ENCODE assay signal across 7 mouse cellular contexts in genomic region chr19:56723331-56724125, GRCm38 (mm10). TPM values are rescaled to one million over a fixed set of nuclear protein-coding genes. Genes with fewer than 3 reads are reported as not detected.
DNase-seq lines count a peak whose midpoint lies in the region; ATAC-seq and TF ChIP-seq lines count a peak whose summit lies in the region.

No protein-coding gene starts in this region.

- under 1% methylated on average over 70 of the region's 71 CpGs for whole genome bisulfite sequencing in forebrain, embryonic 14.5 days
- under 1% methylated on average over 71 of the region's 71 CpGs for WGBS in hindbrain, embryonic 13.5 days
- WGBS in liver, embryonic 11.5 days: 1% methylated on average over 70 of the region's 71 CpGs
- WGBS in midbrain, postnatal 0 days: under 1% methylated on average over 66 of the region's 71 CpGs

- H3K4me3 ChIP-seq in forebrain, embryonic 14.5 days (ENCODE audit: low read depth, low read length): peak overlapping the region; percentile 52
- H3K4me3 ChIP-seq in hindbrain, embryonic 13.5 days: peak overlapping the region; percentile 56
- H3K4me3 ChIP-seq in liver, embryonic 11.5 days (ENCODE audit: low read depth, low read length): peak overlapping the region; percentile 52
- peak overlapping the region; percentile 58 for H3K4me3 ChIP-seq in midbrain, postnatal 0 days (ENCODE audit: low read depth, low read length)

- peak; percentile 41 for DNase-seq in ES-CJ7 (ENCODE audit: low read depth, low spot score)
- no peak for DNase-seq in forebrain, embryonic 14.5 days (ENCODE audit: low spot score)
- DNase-seq in liver, embryonic 11.5 days (ENCODE audit: low spot score): peak; percentile 65
- DNase-seq in midbrain, postnatal 0 days (ENCODE audit: low spot score): no peak
- peak; percentile 56 for DNase-seq in urinary bladder, adult 2 months (ENCODE audit: low spot score)

- peaks cover 54% of the 10 kb centered on the region for H3K27me3 ChIP-seq in forebrain, embryonic 14.5 days (replicated peaks; ENCODE audit: control insufficient read depth, insufficient read depth, low read length)
- peaks cover 90% of the 10 kb centered on the region for H3K27me3 ChIP-seq in hindbrain, embryonic 13.5 days
- peaks cover 81% of the 10 kb centered on the region for H3K27me3 ChIP-seq in liver, embryonic 11.5 days (replicated peaks; ENCODE audit: control insufficient read depth, insufficient read depth, low read length)
- peaks cover 30% of the 10 kb centered on the region for H3K27me3 ChIP-seq in midbrain, postnatal 0 days (ENCODE audit: insufficient read depth, low read length)

- peaks cover 16% of the 10 kb centered on the region for H3K4me1 ChIP-seq in forebrain, embryonic 14.5 days (ENCODE audit: control insufficient read depth, insufficient read depth, low read length)
- H3K4me1 ChIP-seq in hindbrain, embryonic 13.5 days (replicated peaks): peaks cover 48% of the 10 kb centered on the region
- peaks cover 13% of the 10 kb centered on the region for H3K4me1 ChIP-seq in liver, embryonic 11.5 days (replicated peaks; ENCODE audit: control insufficient read depth, insufficient read depth, low read length)
- no peaks in the 10 kb centered on the region for H3K4me1 ChIP-seq in midbrain, postnatal 0 days (ENCODE audit: insufficient read depth, low read length)

- no peaks in the 10 kb centered on the region for H3K9me3 ChIP-seq in forebrain, embryonic 14.5 days (replicated peaks; ENCODE audit: control insufficient read depth, low read length)
- no peaks in the 10 kb centered on the region for H3K9me3 ChIP-seq in hindbrain, embryonic 13.5 days
- H3K9me3 ChIP-seq in liver, embryonic 11.5 days (ENCODE audit: control insufficient read depth, low read length): no peaks in the 10 kb centered on the region
- H3K9me3 ChIP-seq in midbrain, postnatal 0 days (ENCODE audit: low read length): no peaks in the 10 kb centered on the region

- no peaks in the 10 kb centered on the region for H3K36me3 ChIP-seq in forebrain, embryonic 14.5 days (ENCODE audit: control insufficient read depth, insufficient read depth, low read length)
- H3K36me3 ChIP-seq in hindbrain, embryonic 13.5 days: no peaks in the 10 kb centered on the region
- no peaks in the 10 kb centered on the region for H3K36me3 ChIP-seq in liver, embryonic 11.5 days (ENCODE audit: control insufficient read depth, insufficient read depth, low read length)
- H3K36me3 ChIP-seq in midbrain, postnatal 0 days (ENCODE audit: insufficient read depth, low read length): no peaks in the 10 kb centered on the region

- TF ChIP-seq CTCF in midbrain, postnatal 0 days (IDR thresholded peaks at IDR 0.05): no peak

- peak overlapping the region; percentile 94 for H3K4me2 ChIP-seq in forebrain, embryonic 14.5 days (ENCODE audit: low read length)
- H3K4me2 ChIP-seq in hindbrain, embryonic 13.5 days: peak overlapping the region; percentile 97
- H3K4me2 ChIP-seq in liver, embryonic 11.5 days: peak overlapping the region; percentile 75
- H3K4me2 ChIP-seq in midbrain, postnatal 0 days (ENCODE audit: low read depth, low read length, poor library complexity, severe bottlenecking): peak overlapping the region; percentile 96

- no peak overlapping the region; the same call in 1 of the 2 replicates for H3K27ac ChIP-seq in forebrain, embryonic 14.5 days (ENCODE audit: low read depth, low read length)
- no peak overlapping the region for H3K27ac ChIP-seq in hindbrain, embryonic 13.5 days
- no peak overlapping the region for H3K27ac ChIP-seq in liver, embryonic 11.5 days (ENCODE audit: low read depth, low read length)
- no peak overlapping the region for H3K27ac ChIP-seq in midbrain, postnatal 0 days (ENCODE audit: low read depth, low read length)

- H3K9ac ChIP-seq in forebrain, embryonic 14.5 days (ENCODE audit: low read length): peak overlapping the region; percentile 64
- peak overlapping the region; percentile 73 for H3K9ac ChIP-seq in hindbrain, embryonic 13.5 days
- no peak overlapping the region for H3K9ac ChIP-seq in liver, embryonic 11.5 days (ENCODE audit: low read depth, low read length)
- peak overlapping the region; percentile 67 for H3K9ac ChIP-seq in midbrain, postnatal 0 days (replicated peaks; ENCODE audit: low read length, poor library complexity, severe bottlenecking)

- ATAC-seq in activated CD4-positive, CD25-positive, alpha-beta regulatory T cell, adult 4 months: peak; percentile 43
- ATAC-seq in forebrain, embryonic 14.5 days: no peak
- ATAC-seq in hindbrain, embryonic 13.5 days (ENCODE audit: low FRiP score): no peak
- no peak for ATAC-seq in liver, embryonic 11.5 days (replicated peaks; ENCODE audit: low FRiP score)
- ATAC-seq in midbrain, postnatal 0 days (ENCODE audit: low FRiP score): 0 out of 2 replicates have a peak, but pooled peaks have one; percentile 24

RNA-seq across cellular contexts. Expression of gene Adrb1, which starts 1.5 kb away (rescaled TPM):
- not detected for polyA plus RNA-seq in activated CD4-positive, CD25-positive, alpha-beta regulatory T cell, adult 4 months (2017; shearing (Covaris generic))
- 1.1 and 1.7 TPM in 2 replicates for polyA plus RNA-seq in forebrain, embryonic 14.5 days (2014; fragmentation: Nextera tagmentation; extraction: Ambion mirVana)
- 0.31 and 0.44 TPM in 2 replicates for polyA plus RNA-seq in hindbrain, embryonic 13.5 days (2015; fragmentation: Nextera tagmentation; extraction: Ambion mirVana)
- polyA plus RNA-seq in liver, embryonic 11.5 days (2014; fragmentation: Nextera tagmentation; extraction: Ambion mirVana): 0.34 and 0.35 TPM in 2 replicates
- 5.1 and 7.6 TPM in 2 replicates for total RNA-seq in midbrain, postnatal 0 days (2014; rRNA removed)
- polyA plus RNA-seq in midbrain, postnatal 0 days (2015; fragmentation: Nextera tagmentation; extraction: Ambion mirVana): 2.0 and 2.9 TPM in 2 replicates
- polyA plus RNA-seq in urinary bladder, adult 2 months (2012; rRNA removed): 1.0 TPM in 2 replicates

Comparison
In these comparisons a context has a peak if more than half of its experiments do, and no peak if none do; other contexts are left out.
1. DNase-seq: peak in ES-CJ7 (single experiment), liver, embryonic 11.5 days (single experiment) and urinary bladder, adult 2 months (single experiment); none in forebrain, embryonic 14.5 days (single experiment) and midbrain, postnatal 0 days (single experiment).
2. ATAC-seq: peak in activated CD4-positive, CD25-positive, alpha-beta regulatory T cell, adult 4 months (single experiment) and midbrain, postnatal 0 days (single experiment); none in forebrain, embryonic 14.5 days (single experiment), hindbrain, embryonic 13.5 days (single experiment) and liver, embryonic 11.5 days (single experiment).
3. Peak in every context shown above with its lines, with median percentiles within 50 percentile points of each other: H3K4me2 ChIP-seq and H3K4me3 ChIP-seq.